Mouse (Mus musculus) embryonic facial prominence, embryonic 12.5 days (tissue): ENCODE measurements around the gene 1700025G04Rik. TPM values are rescaled to one million over a fixed set of nuclear protein-coding genes. Genes with fewer than 3 reads are reported as not detected.

Experiments used
- ATAC-seq: fragments of 200-750 bp; cut with Nextera tagmentation; 2 replicates; pipeline ENCODE4 v1.8.0; 2017; ENCODE audit not compliant: insufficient number of reproducible peaks, insufficient read depth, low FRiP score, low TSS enrichment
- H3K27ac ChIP-seq: fragments of 300-500 bp; sonication (generic); 2 replicates; pipeline ENCODE4 v1.5.1; 2016; ENCODE audit warnings: mild to moderate bottlenecking
- H3K27me3 ChIP-seq: fragments of 300-500 bp; sonication (generic); 2 replicates; pipeline ENCODE4 v1.6.1; 2016; ENCODE audit warnings: mild to moderate bottlenecking, moderate library complexity
- H3K36me3 ChIP-seq: fragments of 300-500 bp; sonication (generic); 2 replicates; pipeline ENCODE4 v1.6.1; 2016; ENCODE audit warnings: mild to moderate bottlenecking
- H3K4me1 ChIP-seq: fragments of 300-500 bp; sonication (generic); 2 replicates; pipeline ENCODE4 v1.6.1; 2016
- H3K4me2 ChIP-seq: fragments of 300-500 bp; sonication (generic); replicated peaks from 2 replicates; pipeline ENCODE4 v1.6.1; 2016; ENCODE audit warnings: mild to moderate bottlenecking, moderate library complexity
- H3K4me3 ChIP-seq: fragments of 300-500 bp; sonication (generic); 2 replicates; pipeline ENCODE4 v1.5.1; 2016; ENCODE audit warnings: mild to moderate bottlenecking
- H3K9ac ChIP-seq: fragments of 300-500 bp; sonication (generic); 2 replicates; pipeline ENCODE4 v1.6.1; 2016; ENCODE audit warnings: mild to moderate bottlenecking, moderate library complexity
- H3K9me3 ChIP-seq: fragments of 300-500 bp; sonication (generic); 2 replicates; pipeline ENCODE4 v1.6.1; 2016; ENCODE audit warnings: mild to moderate bottlenecking, moderate library complexity
- WGBS: fragments of 180-500 bp; shearing (Covaris S2); methylation state at CpG from one replicate; pipeline ENCODE4 v1.1.7; 2016; 5-methylcytosine and 5-hydroxymethylcytosine counted together
- polyA plus RNA-seq: library from polyadenylated mRNA; unstranded; fragments of >200 nt; fragmentation: Nextera tagmentation; extraction: Ambion mirVana; gene quantifications from 2 replicates; pipeline ENCODE4 v1.2.1, GENCODE M21; 2016

The 1700025G04Rik gene
- polyA plus RNA-seq, 1 experiment from 2014 or later = 34.7 TPM

GRCm38 (mm10) chr1:151887631-151888030 lies 202.3 kb downstream of the 1700025G04Rik start:
- H3K27ac ChIP-seq = no peak overlapping the region
- H3K27me3 ChIP-seq = no peaks in the 10 kb centered on the region
- H3K9ac ChIP-seq = no peak overlapping the region
- no peaks in the 10 kb centered on the region for H3K9me3 ChIP-seq
- 63% methylated on average over 5 of the region's 5 CpGs for WGBS
- ATAC-seq = no peak
- peaks cover 13% of the 10 kb centered on the region for H3K4me1 ChIP-seq
- no peak overlapping the region for H3K4me3 ChIP-seq
- no peaks in the 10 kb centered on the region for H3K36me3 ChIP-seq
- H3K4me2 ChIP-seq = no peak overlapping the region

DNA sequence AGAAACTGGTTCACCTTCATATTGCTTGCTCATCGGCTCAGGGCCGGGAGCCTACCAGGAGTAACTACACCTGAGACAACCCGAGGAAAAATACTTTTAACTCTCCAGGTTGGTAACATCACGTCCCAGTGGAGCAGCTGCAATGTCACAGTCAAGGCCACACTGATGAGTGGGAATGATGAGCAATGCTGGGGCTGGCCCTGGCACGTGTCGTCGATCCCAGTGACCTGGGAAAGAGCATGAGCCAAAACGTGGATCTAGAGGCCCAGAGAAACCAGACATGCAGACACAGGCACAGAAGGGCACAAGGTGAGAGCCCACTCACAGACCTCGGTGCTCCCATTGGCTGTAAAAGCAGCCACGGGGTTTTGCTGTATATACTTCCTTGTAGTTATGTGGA lies 202.8 kb downstream of the 1700025G04Rik start:
- H3K9me3 ChIP-seq = no peaks in the 10 kb centered on the region
- H3K4me1 ChIP-seq = peaks cover 13% of the 10 kb centered on the region
- H3K27ac ChIP-seq = no peak overlapping the region
- no peak overlapping the region for H3K4me2 ChIP-seq
- H3K4me3 ChIP-seq = no peak overlapping the region
- WGBS = 87% methylated on average over 10 of the region's 10 CpGs
- no peaks in the 10 kb centered on the region for H3K36me3 ChIP-seq
- H3K9ac ChIP-seq = no peak overlapping the region
- no peaks in the 10 kb centered on the region for H3K27me3 ChIP-seq
- ATAC-seq = no peak

DNA sequence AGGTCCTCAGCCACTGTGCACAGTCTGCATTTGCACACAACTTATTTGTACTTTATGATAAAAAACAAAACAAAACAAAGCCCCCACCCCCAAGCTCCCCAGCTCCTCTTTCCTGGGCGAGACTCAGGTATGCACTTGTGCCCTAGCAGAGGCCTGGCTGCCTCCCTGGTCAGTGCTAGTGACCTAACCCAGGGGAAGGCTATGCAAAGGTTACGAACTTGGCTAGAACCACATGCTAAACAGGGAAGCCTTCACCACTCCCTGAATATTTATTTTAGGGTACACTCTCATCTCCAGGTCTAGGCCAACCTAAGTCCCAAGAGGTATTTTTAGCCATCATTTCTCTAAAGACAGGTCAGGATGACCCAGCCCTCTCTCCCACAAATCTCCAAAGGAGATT lies 203.8 kb downstream of the 1700025G04Rik start:
- Histone ChIP-seq H3K36me3 (no peaks in the 10 kb centered on the region), H3K27ac (no peak overlapping the region), H3K4me2 (no peak overlapping the region), H3K9me3 (no peaks in the 10 kb centered on the region), H3K4me3 (no peak overlapping the region), H3K9ac (no peak overlapping the region), H3K4me1 (peaks cover 13% of the 10 kb centered on the region), H3K27me3 (no peaks in the 10 kb centered on the region)
- 87% methylated on average over 2 of the region's 2 CpGs for WGBS
- no peak for ATAC-seq

DNA sequence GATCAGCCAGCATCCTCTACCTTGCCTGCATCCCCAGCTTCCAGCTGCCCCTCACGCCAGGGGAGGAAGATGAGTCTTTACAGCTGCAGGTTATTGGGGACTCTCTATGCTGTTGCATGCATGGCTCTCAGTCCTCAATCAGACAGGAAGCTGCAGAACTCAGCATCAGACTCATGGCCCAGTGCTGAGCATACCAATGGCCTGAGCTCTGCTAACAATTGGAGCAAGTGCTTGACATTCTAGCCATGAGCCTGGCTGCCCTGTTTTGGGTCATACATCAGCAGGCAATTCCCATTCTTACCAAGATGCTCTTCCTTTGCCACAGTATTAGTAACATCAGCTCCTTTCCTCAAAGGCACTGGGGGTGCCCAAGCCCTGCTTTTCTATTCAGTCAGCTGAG lies 208.7 kb downstream of the 1700025G04Rik start:
- 72% methylated on average over 1 of the region's 1 CpGs for WGBS
- no peaks in the 10 kb centered on the region for H3K9me3 ChIP-seq

GRCm38 (mm10) chr1:151880731-151881130 lies 209.2 kb downstream of the 1700025G04Rik start:
- no peak for ATAC-seq
- Histone ChIP-seq H3K4me2 (no peak overlapping the region), H3K4me3 (no peak overlapping the region), H3K9ac (no peak overlapping the region), H3K36me3 (no peaks in the 10 kb centered on the region), H3K27me3 (no peaks in the 10 kb centered on the region), H3K27ac (no peak overlapping the region), H3K4me1 (no peaks in the 10 kb centered on the region), H3K9me3 (no peaks in the 10 kb centered on the region)
- 61% methylated on average over 5 of the region's 5 CpGs for WGBS

More for the DNA sequence above, 208.7 kb downstream of the 1700025G04Rik start:
- ATAC-seq = no peak
- Histone ChIP-seq H3K4me3 (no peak overlapping the region), H3K9ac (no peak overlapping the region), H3K4me2 (no peak overlapping the region), H3K4me1 (no peaks in the 10 kb centered on the region), H3K36me3 (no peaks in the 10 kb centered on the region), H3K27me3 (no peaks in the 10 kb centered on the region), H3K27ac (no peak overlapping the region)

DNA sequence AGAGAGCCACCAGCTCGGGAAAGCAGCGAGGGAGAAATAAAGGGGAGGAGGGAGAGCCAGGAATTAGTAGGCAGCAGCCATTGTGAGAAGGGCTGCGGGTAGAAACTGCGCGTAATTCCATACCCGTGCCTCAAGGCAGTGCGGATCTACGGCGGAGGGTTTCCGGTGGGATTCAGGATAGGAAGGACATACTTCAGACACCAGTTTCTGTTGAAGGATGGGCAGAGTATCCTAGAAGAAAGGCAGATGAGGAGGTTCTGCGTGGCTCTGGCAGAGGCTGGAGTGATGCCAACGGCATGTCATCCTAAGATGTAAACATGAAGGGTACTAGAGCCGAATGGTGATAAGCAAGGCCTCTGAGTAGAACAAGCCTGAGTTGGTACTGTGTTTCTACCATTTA lies 210.0 kb downstream of the 1700025G04Rik start:
- Histone ChIP-seq H3K27me3 (no peaks in the 10 kb centered on the region), H3K9ac (no peak overlapping the region), H3K4me2 (no peak overlapping the region), H3K27ac (no peak overlapping the region), H3K36me3 (no peaks in the 10 kb centered on the region), H3K4me3 (no peak overlapping the region), H3K4me1 (no peaks in the 10 kb centered on the region), H3K9me3 (no peaks in the 10 kb centered on the region)
- no peak for ATAC-seq
- 85% methylated on average over 13 of the region's 13 CpGs for WGBS

GRCm38 (mm10) chr1:151879308-151879850 lies 210.5 kb downstream of the 1700025G04Rik start:
- Histone ChIP-seq H3K27me3 (no peaks in the 10 kb centered on the region), H3K27ac (no peak overlapping the region), H3K9ac (no peak overlapping the region), H3K4me3 (no peak overlapping the region), H3K9me3 (no peaks in the 10 kb centered on the region), H3K4me1 (no peaks in the 10 kb centered on the region), H3K36me3 (no peaks in the 10 kb centered on the region), H3K4me2 (no peak overlapping the region)
- ATAC-seq = no peak
- 81% methylated on average over 11 of the region's 11 CpGs for WGBS

DNA sequence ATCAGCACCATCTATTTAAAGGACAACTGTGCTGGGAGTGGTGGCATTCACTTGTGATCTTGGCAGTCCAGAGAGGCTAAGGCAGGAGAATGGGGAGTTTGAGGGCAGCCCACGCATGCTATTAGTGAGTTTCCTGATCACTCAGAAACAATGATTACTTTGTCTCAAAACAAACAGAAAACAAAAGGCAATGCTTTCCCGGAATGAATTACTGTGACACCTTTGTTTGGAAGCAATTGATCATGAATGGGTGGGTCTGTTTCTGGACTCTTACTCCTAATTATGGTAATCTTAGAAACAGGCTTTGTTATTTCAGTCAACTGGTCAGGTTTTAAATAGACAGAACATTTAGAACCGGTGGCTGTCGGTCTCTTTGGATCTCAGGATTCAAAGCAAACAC lies 211.5 kb downstream of the 1700025G04Rik start:
- Histone ChIP-seq H3K36me3 (no peaks in the 10 kb centered on the region), H3K4me1 (no peaks in the 10 kb centered on the region), H3K4me3 (no peak overlapping the region), H3K9me3 (no peaks in the 10 kb centered on the region), H3K27me3 (no peaks in the 10 kb centered on the region), H3K27ac (no peak overlapping the region), H3K9ac (no peak overlapping the region), H3K4me2 (no peak overlapping the region)
- 18% methylated on average over 4 of the region's 4 CpGs for WGBS
- ATAC-seq = no peak

- WGBS = 83% methylated on average over 5 of the region's 5 CpGs
- no peak overlapping the region for H3K4me2 ChIP-seq
- H3K9ac ChIP-seq = no peak overlapping the region
- H3K27ac ChIP-seq = no peak overlapping the region
- no peak for ATAC-seq
- no peaks in the 10 kb centered on the region for H3K27me3 ChIP-seq
- no peak overlapping the region for H3K4me3 ChIP-seq
- H3K36me3 ChIP-seq = no peaks in the 10 kb centered on the region
- no peaks in the 10 kb centered on the region for H3K4me1 ChIP-seq
- H3K9me3 ChIP-seq = no peaks in the 10 kb centered on the region
Observed at GRCm38 (mm10) chr1:151872971-151873370, 217.0 kb downstream of the 1700025G04Rik start.

- Histone ChIP-seq H3K27me3 (no peaks in the 10 kb centered on the region), H3K4me2 (no peak overlapping the region), H3K4me1 (no peaks in the 10 kb centered on the region), H3K4me3 (no peak overlapping the region), H3K9ac (no peak overlapping the region), H3K9me3 (no peaks in the 10 kb centered on the region), H3K36me3 (no peaks in the 10 kb centered on the region), H3K27ac (no peak overlapping the region)
- no peak for ATAC-seq
- WGBS = 79% methylated on average over 6 of the region's 6 CpGs
Observed at GRCm38 (mm10) chr1:151864326-151864725, 225.6 kb downstream of the 1700025G04Rik start.

DNA sequence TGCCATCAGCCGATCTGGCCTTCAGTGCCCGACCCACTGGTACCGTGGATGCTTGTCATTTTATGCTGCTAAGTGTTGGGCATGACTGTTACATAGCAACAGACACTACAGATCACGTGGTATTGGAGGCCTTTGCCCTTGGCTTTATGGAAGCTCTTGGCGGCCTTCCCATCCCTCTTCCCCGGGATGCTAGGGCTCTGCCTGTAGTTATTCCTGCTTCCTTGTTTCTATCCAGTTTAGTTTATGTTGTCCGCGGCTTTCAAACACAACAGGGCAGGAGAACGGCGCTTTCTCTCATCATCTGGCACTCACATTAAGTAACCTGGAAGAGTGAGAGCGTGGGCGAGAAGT lies 226.2 kb downstream of the 1700025G04Rik start:
- Histone ChIP-seq H3K27ac (no peak overlapping the region), H3K36me3 (no peaks in the 10 kb centered on the region), H3K4me3 (no peak overlapping the region), H3K9ac (no peak overlapping the region), H3K4me1 (no peaks in the 10 kb centered on the region), H3K4me2 (no peak overlapping the region), H3K9me3 (no peaks in the 10 kb centered on the region), H3K27me3 (no peaks in the 10 kb centered on the region)
- ATAC-seq = no peak
- 90% methylated on average over 12 of the region's 12 CpGs for WGBS

DNA sequence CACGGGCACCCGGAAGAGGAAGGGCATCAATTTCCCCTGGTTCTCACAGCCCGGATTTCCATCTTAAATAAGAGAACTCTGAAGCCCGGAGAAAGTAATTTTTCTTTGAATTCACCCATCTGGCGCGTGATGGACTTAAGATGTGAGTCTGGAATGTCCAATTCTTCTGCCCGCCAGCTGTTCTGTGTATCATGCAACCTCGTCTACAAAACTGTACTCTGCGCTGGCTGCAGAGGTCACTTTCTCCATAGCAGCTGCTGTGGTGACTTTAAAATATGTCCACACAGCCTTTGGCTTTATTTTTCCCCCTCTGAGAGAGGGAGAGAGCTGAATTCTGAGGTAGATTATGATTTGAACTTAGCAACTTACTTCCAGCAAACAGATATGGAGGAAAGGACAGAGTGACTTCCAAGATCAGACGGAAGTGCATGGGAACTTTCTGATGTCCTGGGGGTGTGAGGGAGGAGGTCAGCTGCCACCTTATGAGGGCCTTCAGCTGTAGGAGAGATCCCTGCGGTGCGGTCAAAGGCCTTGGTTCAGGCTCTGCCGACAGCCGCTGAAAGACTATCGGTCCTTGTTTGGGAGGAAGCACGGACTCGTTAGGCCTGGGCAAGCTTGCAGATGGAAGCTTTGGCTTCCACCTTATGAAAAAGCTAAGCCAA lies 226.7 kb downstream of the 1700025G04Rik start:
- ATAC-seq = no peak
- no peaks in the 10 kb centered on the region for H3K9me3 ChIP-seq
- H3K4me1 ChIP-seq = no peaks in the 10 kb centered on the region

More for the DNA sequence above, 226.7 kb downstream of the 1700025G04Rik start:
- no peak overlapping the region for H3K9ac ChIP-seq
- H3K36me3 ChIP-seq = no peaks in the 10 kb centered on the region
- no peak overlapping the region for H3K27ac ChIP-seq
- no peaks in the 10 kb centered on the region for H3K27me3 ChIP-seq
- no peak overlapping the region for H3K4me2 ChIP-seq
- WGBS = 76% methylated on average over 17 of the region's 17 CpGs
- no peak overlapping the region for H3K4me3 ChIP-seq
